Mouse (Mus musculus) liver, postnatal 0 days (tissue): ENCODE data around the gene Fads6.

Experiments used
- CTCF ChIP-seq: sonication (generic); IDR thresholded peaks from 2 replicates; pipeline ENCODE4 v1.5.1; 2016; ENCODE audit warnings: antibody characterized with exemption, low read depth
- EP300 ChIP-seq: IDR thresholded peaks from 2 replicates; pipeline ENCODE4 v1.6.1; 2016; ENCODE audit warnings: antibody characterized with exemption, low read depth, mild to moderate bottlenecking

DNA sequence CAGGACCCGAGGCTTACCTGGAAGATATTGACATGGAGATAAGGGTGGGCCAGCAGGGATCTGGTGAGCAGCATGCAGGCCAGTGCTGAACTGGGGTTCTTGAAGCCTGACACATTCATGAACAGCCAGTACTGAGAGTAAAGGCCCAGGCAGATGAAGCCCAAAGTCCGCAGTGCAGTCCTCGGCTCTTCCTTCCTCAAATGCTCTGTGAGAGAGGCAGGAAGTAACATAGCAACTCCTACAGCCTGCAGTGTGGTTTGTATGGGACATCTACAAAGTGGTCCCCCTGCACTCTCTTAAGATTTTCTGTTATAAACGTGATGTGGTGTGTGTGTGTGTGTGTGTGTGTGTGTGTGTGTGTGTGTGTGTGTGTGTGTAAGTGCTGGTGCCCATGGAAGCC, 12.2 kb downstream of the Fads6 start:
- TF ChIP-seq CTCF (no peak), EP300 (no peak)
